Mouse (Mus musculus) liver, postnatal 0 days (tissue): ENCODE measurements around the gene Klhdc9.

Source experiments
- CTCF ChIP-seq: sonication (generic); IDR thresholded peaks from 2 replicates; pipeline ENCODE4 v1.5.1; 2016; ENCODE audit warnings: antibody characterized with exemption, low read depth
- EP300 ChIP-seq: IDR thresholded peaks from 2 replicates; pipeline ENCODE4 v1.6.1; 2016; ENCODE audit warnings: antibody characterized with exemption, low read depth, mild to moderate bottlenecking

- TF ChIP-seq CTCF (peak; percentile 61), EP300 (no peak)
Measured at GRCm38 (mm10) chr1:171387099-171387498, 26.5 kb upstream of the Klhdc9 start.
